Mouse (Mus musculus) left cerebral cortex, postnatal 4 days (tissue): ENCODE results near the gene Tbc1d30. TPM values are rescaled to one million over a fixed set of nuclear protein-coding genes. Genes with fewer than 3 reads are reported as not detected.

Experiments
- DNase-seq: peaks from one replicate; pipeline ENCODE4 v3.0.0-alpha.2; 2022
- intact Hi-C: fragments of 180-260 bp; cut with DNase I; formaldehyde crosslinking; loops from one replicate; pipeline ENCODE4 v1.15.1; 2025
- total RNA-seq, 2 experiments: library from RNA; stranded (reverse); gene quantifications; 2 replicates each; pipeline ENCODE4 v1.2.3; 2021

Gene Tbc1d30
- total RNA-seq, 2 experiments from 2014 or later = 64.4 to 66.5 TPM

- no peak for DNase-seq
- intact Hi-C loops = no loop called here
These were observed 115.8 kb downstream of the Tbc1d30 start for GRCm38 (mm10) chr10:121235167-121235824.

DNA sequence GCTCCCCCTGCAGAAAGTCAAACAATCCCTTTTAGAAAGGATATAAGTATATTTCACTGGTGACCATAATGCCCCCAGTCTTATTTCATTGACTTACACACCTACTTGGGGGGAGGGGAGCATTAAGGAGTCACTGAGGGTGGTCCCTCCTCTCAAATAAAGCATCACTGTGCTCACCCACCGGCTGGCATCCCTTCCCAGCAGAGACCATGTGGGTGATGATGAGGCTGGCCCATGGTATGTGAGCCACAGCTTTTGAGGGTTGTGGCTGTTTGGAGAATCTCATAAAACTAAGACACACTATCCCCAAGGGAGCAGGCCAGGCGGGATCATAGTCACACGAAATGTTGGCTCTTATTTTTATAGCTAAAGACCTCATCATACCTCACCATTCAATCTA is 116.6 kb downstream of the Tbc1d30 start:
- DNase-seq = no peak
- intact Hi-C loops = no loop called here

DNA sequence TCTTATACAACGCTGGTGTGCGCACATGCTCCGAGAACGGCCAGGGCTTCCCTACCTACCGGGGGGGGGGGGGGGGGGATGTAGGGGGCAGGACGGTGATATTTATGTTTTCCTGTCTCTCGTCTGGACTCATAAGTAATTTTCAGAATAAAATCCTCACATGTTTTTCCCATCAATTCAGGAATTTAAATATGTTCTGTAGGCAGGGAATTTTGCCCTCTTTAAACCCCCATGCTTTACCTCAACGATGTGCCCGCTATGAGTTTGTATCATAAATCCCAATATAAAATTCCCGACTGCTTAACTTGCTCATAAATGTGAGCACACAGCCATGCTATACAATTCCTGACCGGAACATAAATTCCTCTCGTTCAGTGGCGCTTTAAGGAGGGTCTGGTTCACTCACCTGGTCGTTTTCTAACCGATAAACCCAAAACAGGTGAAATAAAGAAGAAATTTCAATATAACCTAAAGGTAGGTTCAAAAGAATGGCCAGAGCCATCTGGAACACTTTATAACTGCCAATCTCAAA is 122.6 kb downstream of the Tbc1d30 start:
- intact Hi-C loops = no loop called here

DNA sequence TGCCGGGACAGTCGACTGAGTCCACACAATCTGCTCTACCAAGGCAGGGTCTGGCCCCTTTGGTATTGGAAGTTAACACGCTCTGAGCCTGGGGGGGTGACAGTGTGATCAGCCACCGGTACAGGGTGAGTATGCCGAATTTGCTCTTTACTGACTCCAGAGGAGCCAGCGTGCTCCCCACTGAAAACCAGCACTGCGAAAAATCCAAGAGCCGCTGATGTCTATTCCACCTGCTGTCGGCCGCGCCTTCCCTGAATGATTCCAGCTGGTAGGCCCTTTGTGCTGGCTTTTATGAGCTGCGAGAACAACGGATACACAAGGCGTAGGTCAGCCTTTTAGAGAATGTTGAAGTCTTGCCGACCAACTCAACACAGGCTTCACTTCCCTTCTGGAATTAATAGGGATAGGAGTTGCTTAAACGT is 123.1 kb downstream of the Tbc1d30 start:
- intact Hi-C loops = no loop called here
- no peak for DNase-seq

More for the DNA sequence above, 122.6 kb downstream of the Tbc1d30 start:
- no peak for DNase-seq

- intact Hi-C loops = no loop called here
- no peak for DNase-seq
These were observed 123.7 kb downstream of the Tbc1d30 start for GRCm38 (mm10) chr10:121227403-121227802.

- intact Hi-C loops = no loop called here
- no peak for DNase-seq
These were observed 125.4 kb downstream of the Tbc1d30 start for GRCm38 (mm10) chr10:121225636-121226035.

- DNase-seq = no peak
- intact Hi-C loops = no loop called here
These were observed 128.2 kb downstream of the Tbc1d30 start for GRCm38 (mm10) chr10:121222881-121223280.

DNA sequence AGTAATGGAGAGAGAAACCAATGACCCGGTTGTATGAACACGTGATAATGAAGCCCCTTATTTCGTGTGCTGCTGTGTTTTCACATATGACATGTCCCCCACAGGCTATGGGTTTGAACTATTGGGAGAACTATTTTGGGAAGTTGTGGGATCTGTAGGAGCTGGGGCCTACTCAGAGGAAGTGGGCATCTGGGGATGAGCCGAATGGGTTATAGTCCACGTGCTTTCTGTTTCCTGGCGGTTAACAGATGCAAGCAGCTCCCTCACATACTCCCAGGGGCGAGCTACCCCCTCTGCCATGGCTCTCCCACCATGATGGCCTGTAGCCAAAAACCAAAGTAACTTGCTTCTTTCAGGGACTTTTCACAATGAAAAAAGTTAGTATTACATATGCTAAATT is 132.5 kb downstream of the Tbc1d30 start:
- no peak for DNase-seq
- intact Hi-C loops = no loop called here

DNA sequence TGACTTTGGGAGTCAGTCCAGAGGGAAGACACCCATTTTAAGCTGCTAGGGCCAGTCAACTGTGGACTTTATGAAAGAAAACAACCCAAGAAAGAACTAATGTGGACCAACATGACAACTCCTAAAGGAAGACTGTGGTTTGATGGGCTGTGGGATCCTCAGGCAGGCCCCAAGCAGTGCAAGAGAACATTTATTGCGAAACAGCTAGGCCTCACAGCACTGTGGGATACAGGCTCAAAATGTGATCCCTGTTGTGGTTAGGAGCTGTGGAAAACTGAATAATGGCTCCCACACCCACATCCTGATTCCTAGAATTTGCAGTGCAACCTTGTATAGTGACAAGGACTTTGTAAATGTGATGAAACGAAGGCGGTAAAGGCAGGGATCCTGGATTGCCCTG is 134.3 kb downstream of the Tbc1d30 start:
- no peak for DNase-seq
- intact Hi-C loops = no loop called here

Other genes with a start within 250 kb of the Tbc1d30 start
- gene Gns, start 13.8 kb upstream of the Tbc1d30 start, total RNA-seq = 10 to 100 TPM; 61.0 to 67.6 TPM
- gene Rassf3, start 125.1 kb upstream of the Tbc1d30 start, total RNA-seq = 10 to 100 TPM; 17.4 to 22.9 TPM
- gene Tbk1, start 235.5 kb upstream of the Tbc1d30 start, total RNA-seq = 10 to 100 TPM; 36.4 to 37.2 TPM